9 mouse cellular contexts compared by ENCODE assay signal in genomic region chr14:54843461-54843860, GRCm38 (mm10). TPM values are rescaled to one million over a fixed set of nuclear protein-coding genes. Genes with fewer than 3 reads are reported as not detected.
DNase-seq lines count a peak whose midpoint lies in the region; ATAC-seq and TF ChIP-seq lines count a peak whose summit lies in the region.
"Had no signal": no experiment of that assay in that cellular context is flagged by ENCODE, and none has a peak within 500 bp of the region (broad histone marks: within the 10 kb centered on the region; RNA-seq: fewer than 3 reads in every experiment).

No protein-coding gene starts in this region.

- H3K4me1 ChIP-seq in cerebellum, adult 2 months (ENCODE audit: control insufficient read depth, insufficient read depth, low read length): peaks cover 2% of the 10 kb centered on the region; the same call in 1 of the 2 replicates
- H3K4me1 ChIP-seq in hindbrain, postnatal 0 days (ENCODE audit: insufficient read depth, low read length): no peaks in the 10 kb centered on the region
- H3K4me1 ChIP-seq: midbrain, embryonic 12.5 days had no signal

- no peaks in the 10 kb centered on the region for H3K36me3 ChIP-seq in hindbrain, postnatal 0 days (ENCODE audit: insufficient read depth, low read length)
- H3K36me3 ChIP-seq: midbrain, embryonic 12.5 days had no signal

- no peak overlapping the region for H3K9ac ChIP-seq in hindbrain, postnatal 0 days (replicated peaks; ENCODE audit: low read length)
- H3K9ac ChIP-seq: midbrain, embryonic 12.5 days had no signal

- DNase-seq in cerebellum, adult 2 months: peak; percentile 34 to 60
- DNase-seq in cerebellum, adult 11-12 months: no peak
- peak in 1 of 2 experiments; percentile 32 for DNase-seq in layer of hippocampus, adult 2 months (ENCODE audit: low spot score in 2 of 2)
- DNase-seq in layer of hippocampus, adult 8-10 months (ENCODE audit: low spot score in 2 of 2): no peak
- DNase-seq in NIH3T3 (ENCODE audit: low read depth): peak; percentile 71
- peak; percentile 77 for DNase-seq in hindbrain, postnatal 0 days (ENCODE audit: low spot score)
- no peak for DNase-seq in spleen, postnatal 14 days (ENCODE audit: low spot score in 2 of 2)
- no peak for DNase-seq in testis, postnatal 14 days (ENCODE audit: low spot score)

- no peak overlapping the region for H3K4me3 ChIP-seq in cerebellum, adult 2 months (replicated peaks; ENCODE audit: insufficient read depth, low read depth, low read length)
- H3K4me3 ChIP-seq in layer of hippocampus, adult 2 months: no peak overlapping the region
- no peak overlapping the region for H3K4me3 ChIP-seq in hindbrain, postnatal 0 days (ENCODE audit: low read length)
- H3K4me3 ChIP-seq: midbrain, embryonic 12.5 days had no signal

- no peak overlapping the region for H3K27ac ChIP-seq in cerebellum, adult 2 months (ENCODE audit: insufficient read depth, low read length)
- H3K27ac ChIP-seq in layer of hippocampus, adult 2 months: no peak overlapping the region
- no peak overlapping the region for H3K27ac ChIP-seq in hindbrain, postnatal 0 days
- H3K27ac ChIP-seq: midbrain, embryonic 12.5 days had no signal

- peak; percentile 49; the same call in 1 of the 2 replicates for TF ChIP-seq CTCF in cerebellum, adult 2 months (IDR thresholded peaks at IDR 0.05; ENCODE audit: borderline replicate concordance, insufficient read depth, low read depth, low read length)
- peak; percentile 75 for TF ChIP-seq CTCF in layer of hippocampus, adult 2 months (conservative IDR thresholded peaks at IDR 0.05)
- peak; percentile 61 for TF ChIP-seq CTCF in hindbrain, postnatal 0 days (IDR thresholded peaks at IDR 0.05; ENCODE audit: low read depth)

- no peaks in the 10 kb centered on the region for H3K27me3 ChIP-seq in cerebellum, adult 2 months (ENCODE audit: control insufficient read depth, insufficient read depth, low read length)
- H3K27me3 ChIP-seq in hindbrain, postnatal 0 days (ENCODE audit: insufficient read depth, low read length): peaks cover 3% of the 10 kb centered on the region; the same call in 1 of the 2 replicates
- H3K27me3 ChIP-seq: midbrain, embryonic 12.5 days had no signal

- H3K9me3 ChIP-seq in hindbrain, postnatal 0 days (ENCODE audit: low read length): no peaks in the 10 kb centered on the region
- H3K9me3 ChIP-seq: midbrain, embryonic 12.5 days had no signal

- peak; percentile 49; the same call in 1 of the 2 replicates for ATAC-seq in hindbrain, postnatal 0 days

- H3K4me2 ChIP-seq in hindbrain, postnatal 0 days (ENCODE audit: low read depth, low read length): no peak overlapping the region
- H3K4me2 ChIP-seq: midbrain, embryonic 12.5 days had no signal

- no peak for TF ChIP-seq POLR2A in cerebellum, adult 2 months (IDR thresholded peaks at IDR 0.05; ENCODE audit: borderline replicate concordance, insufficient read depth, low read length)

- WGBS in cerebellum, adult 2 months: 5% methylated on average over 4 of the region's 4 CpGs
- 3% methylated on average over 4 of the region's 4 CpGs for WGBS in hindbrain, postnatal 0 days

RNA-seq across cellular contexts. Expression of gene Homez, which starts 27.3 kb away (rescaled TPM):
- 12.0 and 12.4 TPM in 2 replicates for polyA plus RNA-seq in cerebellum, adult 2 months (2012; rRNA removed)
- 10 to 100 TPM; 22.0 to 22.2 TPM for total RNA-seq in layer of hippocampus, adult 2 months (2021)
- total RNA-seq in layer of hippocampus, adult 8-10 months (2022): 10 to 100 TPM; 20.3 to 33.2 (median 26.2) TPM
- 7.8 and 9.6 TPM in 2 replicates for total RNA-seq in hindbrain, postnatal 0 days (2014; rRNA removed)
- polyA plus RNA-seq in hindbrain, postnatal 0 days (2015; fragmentation: Nextera tagmentation; extraction: Ambion mirVana): 9.0 and 9.3 TPM in 2 replicates

RNA-seq across cellular contexts. Expression of gene Rnf212b, which starts 29.5 kb away (rescaled TPM):
- polyA plus RNA-seq in cerebellum, adult 2 months (2012; rRNA removed): not detected in 2 replicates
- total RNA-seq in layer of hippocampus, adult 2 months (2021): not detected
- total RNA-seq in layer of hippocampus, adult 8-10 months (2022): not detected
- total RNA-seq in hindbrain, postnatal 0 days (2014; rRNA removed): not detected in 2 replicates
- polyA plus RNA-seq in hindbrain, postnatal 0 days (2015; fragmentation: Nextera tagmentation; extraction: Ambion mirVana): not detected in 2 replicates
- polyA plus RNA-seq: midbrain, embryonic 12.5 days had no signal

RNA-seq across cellular contexts. Expression of gene Ppp1r3e, which starts 33.9 kb away (rescaled TPM):
- 21.6 and 22.1 TPM in 2 replicates for polyA plus RNA-seq in cerebellum, adult 2 months (2012; rRNA removed)
- 10 to 100 TPM; 22.1 to 24.3 TPM for total RNA-seq in layer of hippocampus, adult 2 months (2021)
- 10 to 100 TPM; 18.2 to 23.0 (median 22.2) TPM for total RNA-seq in layer of hippocampus, adult 8-10 months (2022)
- total RNA-seq in hindbrain, postnatal 0 days (2014; rRNA removed): 21.3 and 26.5 TPM in 2 replicates
- 4.0 and 5.1 TPM in 2 replicates for polyA plus RNA-seq in hindbrain, postnatal 0 days (2015; fragmentation: Nextera tagmentation; extraction: Ambion mirVana)

RNA-seq across cellular contexts. Expression of gene Bcl2l2, which starts 39.7 kb away (rescaled TPM):
- polyA plus RNA-seq in cerebellum, adult 2 months (2012; rRNA removed): 113 TPM in 2 replicates
- total RNA-seq in layer of hippocampus, adult 2 months (2021): 100 to 1,000 TPM; 114 to 126 TPM
- total RNA-seq in layer of hippocampus, adult 8-10 months (2022): 100 to 1,000 TPM; 117 to 125 (median 121) TPM
- total RNA-seq in hindbrain, postnatal 0 days (2014; rRNA removed): 28.4 and 37.1 TPM in 2 replicates
- 4.3 and 4.6 TPM in 2 replicates for polyA plus RNA-seq in hindbrain, postnatal 0 days (2015; fragmentation: Nextera tagmentation; extraction: Ambion mirVana)

RNA-seq across cellular contexts. Expression of gene Gm20521, which starts 39.8 kb away (rescaled TPM):
- polyA plus RNA-seq in cerebellum, adult 2 months (2012; rRNA removed): 0.34 TPM in 1 of 2 replicates, not detected in the other
- total RNA-seq in layer of hippocampus, adult 2 months (2021): 1 to 10 TPM; 1.0 to 9.4 TPM
- 10 to 100 TPM in 1 of 4 experiments, not detected in 3; 25.6 TPM for total RNA-seq in layer of hippocampus, adult 8-10 months (2022)
- 3.0 and 6.8 TPM in 2 replicates for total RNA-seq in hindbrain, postnatal 0 days (2014; rRNA removed)
- polyA plus RNA-seq in hindbrain, postnatal 0 days (2015; fragmentation: Nextera tagmentation; extraction: Ambion mirVana): 1.3 and 1.9 TPM in 2 replicates

Comparison
In these comparisons a context has a peak if more than half of its experiments do, and no peak if none do; other contexts are left out.
1. DNase-seq: peak in cerebellum, adult 2 months (2 of 2), NIH3T3 (single experiment) and hindbrain, postnatal 0 days (single experiment); none in cerebellum, adult 11-12 months (single experiment), layer of hippocampus, adult 8-10 months (0 of 2), spleen, postnatal 14 days (0 of 2) and testis, postnatal 14 days (single experiment).
2. Peak in every context shown above with its lines, with median percentiles within 50 percentile points of each other: CTCF ChIP-seq.